Mouse (Mus musculus) spleen, adult 2 months (tissue): ENCODE measurements around the gene Anks6. TPM values are rescaled to one million over a fixed set of nuclear protein-coding genes. Genes with fewer than 3 reads are reported as not detected.

Experiments used
- DNase-seq, 2 experiments: peaks; one replicate each; pipeline versions ENCODE4 v3.0.0 to v3.0.0-alpha.2; 2012 to 2021; ENCODE audit warnings: low spot score in 2 of 2, low read depth in 1 of 2
- H3K27ac ChIP-seq: fragments of 200-500 bp; 2 replicates; pipeline ENCODE4 v1.5.1; 2012; ENCODE audit warnings: low read length, inconsistent platforms; ENCODE audit not compliant: insufficient read depth
- H3K27me3 ChIP-seq: fragments of 200-500 bp; 2 replicates; pipeline ENCODE4 v1.6.1; 2012; ENCODE audit warnings: mild to moderate bottlenecking, moderate library complexity, low read length, inconsistent platforms; ENCODE audit not compliant: control insufficient read depth, insufficient read depth
- H3K36me3 ChIP-seq: fragments of 200-500 bp; 2 replicates; pipeline ENCODE4 v1.6.1; 2012; ENCODE audit warnings: mild to moderate bottlenecking, low read length, inconsistent platforms; ENCODE audit not compliant: control insufficient read depth, insufficient read depth
- H3K4me1 ChIP-seq: fragments of 200-500 bp; 2 replicates; pipeline ENCODE4 v1.6.1; 2011; ENCODE audit warnings: inconsistent platforms; ENCODE audit not compliant: control insufficient read depth, insufficient read depth, insufficient read length
- H3K4me3 ChIP-seq: fragments of 200-500 bp; 2 replicates; pipeline ENCODE4 v1.5.1; 2011; ENCODE audit warnings: mild to moderate bottlenecking, inconsistent platforms; ENCODE audit not compliant: insufficient read depth, insufficient read length; ENCODE audit errors: extremely low read depth
- CTCF ChIP-seq: fragments of 200-500 bp; IDR thresholded peaks from 2 replicates; pipeline ENCODE4 v1.5.1; 2011; ENCODE audit warnings: mild to moderate bottlenecking, inconsistent platforms; ENCODE audit not compliant: insufficient read depth, insufficient read length, insufficient replicate concordance; ENCODE audit errors: extremely low read depth
- POLR2A ChIP-seq: fragments of 200-500 bp; IDR thresholded peaks from 2 replicates; pipeline ENCODE4 v1.6.1; 2011; ENCODE audit warnings: low read depth, low read length, inconsistent platforms
- WGBS: fragments of 180-500 bp; shearing (Covaris S2); methylation state at CpG from one replicate; pipeline ENCODE4 v1.1.7; 2018; 5-methylcytosine and 5-hydroxymethylcytosine counted together
- polyA plus RNA-seq: library from polyadenylated mRNA; depleted of rRNA; stranded (reverse); fragments of >200 nt; gene quantifications from 2 replicates; pipeline ENCODE4 v1.2.3, GENCODE M21; 2012; rRNA removed

Gene Anks6
- polyA plus RNA-seq = 1.5 and 1.6 TPM in 2 replicates

GRCm38 (mm10) chr4:47056791-47057509 is at the start of gene Anks6:
Gene Anks6 (minus strand): TSS chr4:47057427.
- H3K27me3 ChIP-seq = peaks cover 9% of the 10 kb centered on the region
- no peak for DNase-seq

GRCm38 (mm10) chr4:47103561-47103960 is 46.3 kb upstream of the Anks6 start:
- 94% methylated on average over 10 of the region's 10 CpGs for WGBS
- Histone ChIP-seq H3K36me3 (peaks cover 3% of the 10 kb centered on the region; the same call in 1 of the 2 replicates), H3K27ac (no peak overlapping the region), H3K4me3 (no peak overlapping the region), H3K4me1 (no peaks in the 10 kb centered on the region), H3K27me3 (no peaks in the 10 kb centered on the region)
- no peak for TF ChIP-seq CTCF
- no peak for TF ChIP-seq POLR2A
- no peak for DNase-seq

More at GRCm38 (mm10) chr4:47056791-47057509, at the start of gene Anks6:
- Histone ChIP-seq H3K27ac (no peak within 1 kb of the TSS), H3K4me1 (peaks cover 4% of the 10 kb centered on the region; the same call in 1 of the 2 replicates), H3K36me3 (no peaks in the 10 kb centered on the region), H3K4me3 (peak within 1 kb of the TSS; percentile 51)
- TF ChIP-seq CTCF = no peak
- TF ChIP-seq POLR2A = no peak
- 2% methylated on average over 79 of the region's 86 CpGs for WGBS

- TF ChIP-seq CTCF (no peak), POLR2A (no peak)
- Histone ChIP-seq H3K36me3 (no peaks in the 10 kb centered on the region), H3K27ac (no peak overlapping the region), H3K4me3 (no peak overlapping the region), H3K27me3 (no peaks in the 10 kb centered on the region), H3K4me1 (peaks cover 5% of the 10 kb centered on the region)
- DNase-seq = no peak
- 88% methylated on average over 6 of the region's 6 CpGs for WGBS
These were observed 36.4 kb upstream of the Anks6 start for GRCm38 (mm10) chr4:47093647-47094046.

- no peak overlapping the region for H3K27ac ChIP-seq
- H3K4me1 ChIP-seq = peaks cover 5% of the 10 kb centered on the region
- WGBS = 92% methylated on average over 9 of the region's 9 CpGs
- H3K36me3 ChIP-seq = no peaks in the 10 kb centered on the region
- no peak overlapping the region for H3K4me3 ChIP-seq
- no peak for DNase-seq
- H3K27me3 ChIP-seq = no peaks in the 10 kb centered on the region
- TF ChIP-seq POLR2A (no peak), CTCF (no peak)
These were observed 35.9 kb upstream of the Anks6 start for GRCm38 (mm10) chr4:47093161-47093560.

GRCm38 (mm10) chr4:47092387-47093021 is 35.3 kb upstream of the Anks6 start:
- no peaks in the 10 kb centered on the region for H3K27me3 ChIP-seq
- TF ChIP-seq CTCF (no peak), POLR2A (no peak)
- peaks cover 5% of the 10 kb centered on the region for H3K4me1 ChIP-seq
- H3K27ac ChIP-seq = no peak overlapping the region
- H3K36me3 ChIP-seq = no peaks in the 10 kb centered on the region
- no peak for DNase-seq
- peak overlapping the region; percentile 75 for H3K4me3 ChIP-seq
- 4% methylated on average over 21 of the region's 21 CpGs for WGBS

GRCm38 (mm10) chr4:47091493-47092386 is 34.5 kb upstream of the Anks6 start, which contains the start of gene Galnt12:
Gene Galnt12 (plus strand): TSS chr4:47091909.
- H3K27me3 ChIP-seq = no peaks in the 10 kb centered on the region
- H3K27ac ChIP-seq = peak within 1 kb of the TSS; percentile 11; the same call in 1 of the 2 replicates
- WGBS = 3% methylated on average over 71 of the region's 74 CpGs
- peak in 1 of 2 experiments; percentile 38 for DNase-seq
- H3K4me1 ChIP-seq = peaks cover 5% of the 10 kb centered on the region
- H3K36me3 ChIP-seq = no peaks in the 10 kb centered on the region
- TF ChIP-seq CTCF (no peak), POLR2A (peak; percentile 29; the same call in 1 of the 2 replicates)
- peak within 1 kb of the TSS; percentile 75 for H3K4me3 ChIP-seq
